In genomic region chr16:23498691-23499131, GRCm38 (mm10) we compare ENCODE assay signal across 11 mouse cellular contexts. TPM values are rescaled to one million over a fixed set of nuclear protein-coding genes. Genes with fewer than 3 reads are reported as not detected.
DNase-seq lines count a peak whose midpoint lies in the region; ATAC-seq lines count a peak whose summit lies in the region.
"Had no signal": no experiment of that assay in that cellular context is flagged by ENCODE, and none has a peak within 500 bp of the region (broad histone marks: within the 10 kb centered on the region; RNA-seq: fewer than 3 reads in every experiment).

No protein-coding gene starts in this region.

- peak; percentile 15 for DNase-seq in gastrocnemius, postnatal 25 days
- DNase-seq in gastrocnemius, postnatal 36 days = no peak
- DNase-seq in 3T3-L1 (ENCODE audit: low read depth, low spot score) = peak; percentile 47
- peak; percentile 72 for DNase-seq in heart, embryonic 10.5 days (ENCODE audit: low spot score)
- DNase-seq in urinary bladder, adult 2 months (ENCODE audit: low spot score) = no peak
- no peak for DNase-seq in cerebellum, postnatal 14 days
- no peak for DNase-seq in embryonic facial prominence, embryonic 10.5 days (ENCODE audit: low spot score)
- DNase-seq: right cerebral cortex, postnatal 14 days had no signal

- intact Hi-C loops in gastrocnemius, postnatal 36 days (cut with DNase I) = no loop called here

- peaks cover 4% of the 10 kb centered on the region; the same call in 1 of the 2 replicates for H3K36me3 ChIP-seq in heart, embryonic 10.5 days
- no peaks in the 10 kb centered on the region for H3K36me3 ChIP-seq in liver, embryonic 15.5 days (replicated peaks)
- H3K36me3 ChIP-seq in embryonic facial prominence, embryonic 10.5 days (replicated peaks) = no peaks in the 10 kb centered on the region
- H3K36me3 ChIP-seq: embryonic facial prominence, embryonic 13.5 days; limb, embryonic 12.5 days had no signal

- peaks cover 19% of the 10 kb centered on the region; the same call in 1 of the 2 replicates for H3K27me3 ChIP-seq in heart, embryonic 10.5 days (ENCODE audit: insufficient read depth, poor library complexity, severe bottlenecking)
- no peaks in the 10 kb centered on the region for H3K27me3 ChIP-seq in liver, embryonic 15.5 days
- peaks cover 38% of the 10 kb centered on the region for H3K27me3 ChIP-seq in embryonic facial prominence, embryonic 10.5 days (replicated peaks; ENCODE audit: low read depth, poor library complexity, severe bottlenecking)
- H3K27me3 ChIP-seq: embryonic facial prominence, embryonic 13.5 days; limb, embryonic 12.5 days had no signal

- H3K4me2 ChIP-seq in liver, embryonic 15.5 days = peak overlapping the region; percentile 29; the same call in 1 of the 2 replicates
- H3K4me2 ChIP-seq: embryonic facial prominence, embryonic 13.5 days; limb, embryonic 12.5 days had no signal

- WGBS in heart, embryonic 10.5 days = 18% methylated on average over 7 of the region's 7 CpGs
- WGBS in liver, embryonic 15.5 days (ENCODE audit: insufficient replicate concordance) = 25% methylated on average over 7 of the region's 7 CpGs
- 67% methylated on average over 7 of the region's 7 CpGs for WGBS in embryonic facial prominence, embryonic 10.5 days

- H3K9me3 ChIP-seq in heart, embryonic 10.5 days = no peaks in the 10 kb centered on the region
- no peaks in the 10 kb centered on the region for H3K9me3 ChIP-seq in liver, embryonic 15.5 days (replicated peaks)
- H3K9me3 ChIP-seq in embryonic facial prominence, embryonic 10.5 days = no peaks in the 10 kb centered on the region
- H3K9me3 ChIP-seq: embryonic facial prominence, embryonic 13.5 days; limb, embryonic 12.5 days had no signal

- H3K9ac ChIP-seq in liver, embryonic 15.5 days = no peak overlapping the region
- H3K9ac ChIP-seq: embryonic facial prominence, embryonic 13.5 days; limb, embryonic 12.5 days had no signal

- H3K27ac ChIP-seq in heart, embryonic 10.5 days = peak overlapping the region; percentile 37; the same call in 1 of the 2 replicates
- peak overlapping the region; percentile 19; the same call in 1 of the 2 replicates for H3K27ac ChIP-seq in liver, embryonic 15.5 days (replicated peaks)
- H3K27ac ChIP-seq in embryonic facial prominence, embryonic 10.5 days (replicated peaks) = no peak overlapping the region
- H3K27ac ChIP-seq: embryonic facial prominence, embryonic 13.5 days; limb, embryonic 12.5 days had no signal

- ATAC-seq in liver, embryonic 15.5 days (ENCODE audit: insufficient read depth) = no peak; the same call in 1 of the 2 replicates

- H3K4me3 ChIP-seq in heart, embryonic 10.5 days = peak overlapping the region; percentile 33
- H3K4me3 ChIP-seq in liver, embryonic 15.5 days (replicated peaks) = no peak overlapping the region
- H3K4me3 ChIP-seq in embryonic facial prominence, embryonic 10.5 days = no peak overlapping the region
- H3K4me3 ChIP-seq: embryonic facial prominence, embryonic 13.5 days; limb, embryonic 12.5 days had no signal

- peaks cover 61% of the 10 kb centered on the region for H3K4me1 ChIP-seq in heart, embryonic 10.5 days
- peaks cover 56% of the 10 kb centered on the region for H3K4me1 ChIP-seq in liver, embryonic 15.5 days (replicated peaks)
- H3K4me1 ChIP-seq in embryonic facial prominence, embryonic 10.5 days = peaks cover 27% of the 10 kb centered on the region

RNA-seq across cellular contexts. Expression of gene Rtp4, which starts 21.4 kb away (rescaled TPM):
- total RNA-seq in gastrocnemius, postnatal 25 days (2021) = 1 to 10 TPM; 1.9 to 2.0 TPM
- total RNA-seq in gastrocnemius, postnatal 36 days (2021) = 1 to 10 TPM; 1.3 to 2.1 TPM
- polyA plus RNA-seq in heart, embryonic 10.5 days (2016; fragmentation: Nextera tagmentation; extraction: Ambion mirVana) = 1.4 and 1.9 TPM in 2 replicates
- polyA plus RNA-seq in liver, embryonic 15.5 days (2015; fragmentation: Nextera tagmentation; extraction: Ambion mirVana) = 6.3 and 9.9 TPM in 2 replicates
- polyA plus RNA-seq in urinary bladder, adult 2 months (2012; rRNA removed) = 20.3 and 24.0 TPM in 2 replicates
- 0.73 and 1.2 TPM in 2 replicates for polyA plus RNA-seq in embryonic facial prominence, embryonic 10.5 days (2016; fragmentation: Nextera tagmentation; extraction: Ambion mirVana)

RNA-seq across cellular contexts. Expression of gene Masp1, which starts 21.9 kb away (rescaled TPM):
- total RNA-seq in gastrocnemius, postnatal 25 days (2021) = 10 to 100 TPM; 14.7 to 18.6 TPM
- total RNA-seq in gastrocnemius, postnatal 36 days (2021) = 10 to 100 TPM; 15.4 to 15.8 TPM
- 9.9 and 16.7 TPM in 2 replicates for polyA plus RNA-seq in heart, embryonic 10.5 days (2016; fragmentation: Nextera tagmentation; extraction: Ambion mirVana)
- polyA plus RNA-seq in liver, embryonic 15.5 days (2015; fragmentation: Nextera tagmentation; extraction: Ambion mirVana) = 21.7 and 24.9 TPM in 2 replicates
- 2.3 and 2.6 TPM in 2 replicates for polyA plus RNA-seq in urinary bladder, adult 2 months (2012; rRNA removed)
- polyA plus RNA-seq in embryonic facial prominence, embryonic 10.5 days (2016; fragmentation: Nextera tagmentation; extraction: Ambion mirVana) = 4.2 and 4.5 TPM in 2 replicates

Comparison
In these comparisons a context has a peak if more than half of its experiments do, and no peak if none do; other contexts are left out.
1. DNase-seq: peak in gastrocnemius, postnatal 25 days (single experiment), 3T3-L1 (single experiment) and heart, embryonic 10.5 days (single experiment); none in gastrocnemius, postnatal 36 days (0 of 2), urinary bladder, adult 2 months (single experiment), cerebellum, postnatal 14 days (0 of 2) and embryonic facial prominence, embryonic 10.5 days (single experiment).